Mouse (Mus musculus): ENCODE results near the gene Hoxc4. TPM values are rescaled to one million over a fixed set of nuclear protein-coding genes. Genes with fewer than 3 reads are reported as not detected.
A peak's percentile ranks its signal among the peaks of the same experiment; 100 is the strongest.

The Hoxc4 gene
- total RNA-seq, 1 experiment: 0.31 TPM

DNA sequence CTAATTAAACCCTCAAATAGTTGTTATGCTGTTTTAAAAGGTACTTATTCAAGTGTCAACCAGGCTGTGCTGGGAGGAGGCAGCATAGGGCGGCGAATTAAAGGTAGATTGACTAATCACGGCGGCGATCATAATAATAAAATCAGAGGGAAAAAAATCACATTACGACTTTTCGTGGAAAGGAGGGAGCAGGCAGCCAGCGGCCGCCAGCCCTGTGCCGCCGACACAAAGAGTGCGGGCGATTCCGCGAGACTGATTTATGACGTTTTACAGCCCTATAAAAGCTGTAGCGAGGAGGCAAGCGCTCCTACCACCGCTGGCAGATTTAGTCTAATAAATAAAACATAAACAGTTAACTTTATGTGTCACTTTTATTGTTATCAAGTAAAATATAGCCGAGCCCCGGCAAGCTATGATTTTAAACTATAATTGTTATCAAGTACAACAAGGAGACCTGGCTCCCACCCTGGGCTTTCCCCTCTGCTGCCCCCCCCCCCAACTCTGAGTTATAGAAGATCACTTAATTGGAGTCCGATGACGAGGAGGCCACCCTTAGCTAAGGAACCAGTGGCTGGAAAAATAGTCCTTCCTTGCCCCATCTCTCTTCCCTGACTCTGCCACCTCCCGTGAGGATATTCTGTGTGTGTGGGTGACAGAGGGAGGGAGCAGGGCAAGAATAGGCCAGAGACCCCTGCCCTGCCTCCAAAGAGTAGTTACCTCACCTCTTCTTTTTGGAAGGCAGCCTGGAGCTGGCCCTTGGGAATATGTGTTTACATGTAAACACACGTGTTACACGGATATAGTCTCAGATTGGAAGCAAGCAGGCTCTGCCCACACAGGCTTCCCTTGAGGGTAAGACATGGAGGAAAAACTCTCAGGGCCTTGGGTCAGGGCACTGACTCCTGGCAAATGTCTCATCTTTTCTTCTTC, 14.2 kb downstream of the Hoxc4 start:
- no peak overlapping the region for H3K4me3 ChIP-seq (ENCODE audit: insufficient read depth in 1 of 2, low read depth in 1 of 2, low read length in 2 of 2, poor library complexity in 1 of 2, severe bottlenecking in 1 of 2)
- H3K27ac ChIP-seq (ENCODE audit: insufficient read depth, low read depth, low read length, poor library complexity, severe bottlenecking): no peak overlapping the region
- H3K36me3 ChIP-seq (ENCODE audit: control insufficient read depth, insufficient read depth, low read length, poor library complexity, severe bottlenecking): no peaks in the 10 kb centered on the region
- no peaks in the 10 kb centered on the region for H3K9me3 ChIP-seq (ENCODE audit: control insufficient read depth, insufficient read depth, low read depth, low read length)
- TF ChIP-seq ZNF384 (IDR thresholded peaks at IDR 0.05; ENCODE audit: low read depth, low read length) (no peak), CHD2 (IDR thresholded peaks at IDR 0.05; ENCODE audit: low read depth, low read length) (no peak), HCFC1 (IDR thresholded peaks at IDR 0.05; ENCODE audit: borderline replicate concordance, insufficient read depth, low read length) (no peak), MAFK (IDR thresholded peaks at IDR 0.05; ENCODE audit: insufficient read depth, low read depth, low read length) (no peak), ZC3H11A (IDR thresholded peaks at IDR 0.05; ENCODE audit: borderline replicate concordance, low read depth, low read length) (no peak)
- in situ Hi-C loops (cut with MboI; ENCODE audit: low sequenced_read_pairs in 2 of 2, unreplicated experiment in 2 of 2): no loop called here
- DNase-seq (ENCODE audit: low read depth, low spot score): no peak
- H3K9ac ChIP-seq (ENCODE audit: insufficient read depth, low read depth, low read length, poor library complexity, severe bottlenecking): no peak overlapping the region
- 0 out of 4 replicates have a peak, but pooled peaks cover 0 to 2% of the 10 kb centered on the region in 2 experiments for H3K4me1 ChIP-seq (ENCODE audit: control insufficient read depth in 2 of 2, insufficient read depth in 2 of 2, low read length in 2 of 2, poor library complexity in 1 of 2)

- Histone ChIP-seq H3K4me3 (ENCODE audit: insufficient read depth in 1 of 2, low read depth in 1 of 2, low read length in 2 of 2, poor library complexity in 1 of 2, severe bottlenecking in 1 of 2) (peak overlapping the region; percentile 45 to 57), H3K4me1 (ENCODE audit: control insufficient read depth in 2 of 2, insufficient read depth in 2 of 2, low read length in 2 of 2, poor library complexity in 1 of 2) (0 out of 4 replicates have a peak, but pooled peaks cover 0 to 2% of the 10 kb centered on the region in 2 experiments), H3K9ac (ENCODE audit: insufficient read depth, low read depth, low read length, poor library complexity, severe bottlenecking) (peak overlapping the region; percentile 9; the same call in 1 of the 2 replicates), H3K27ac (ENCODE audit: insufficient read depth, low read depth, low read length, poor library complexity, severe bottlenecking) (no peak overlapping the region), H3K36me3 (ENCODE audit: control insufficient read depth, insufficient read depth, low read length, poor library complexity, severe bottlenecking) (no peaks in the 10 kb centered on the region), H3K9me3 (ENCODE audit: control insufficient read depth, insufficient read depth, low read depth, low read length) (no peaks in the 10 kb centered on the region)
- in situ Hi-C loops (cut with MboI; ENCODE audit: low sequenced_read_pairs in 2 of 2, unreplicated experiment in 2 of 2): no loop called here
- no peak for DNase-seq (ENCODE audit: low read depth, low spot score)
- TF ChIP-seq CHD2 (IDR thresholded peaks at IDR 0.05; ENCODE audit: low read depth, low read length) (no peak), MAFK (IDR thresholded peaks at IDR 0.05; ENCODE audit: insufficient read depth, low read depth, low read length) (no peak), ZC3H11A (IDR thresholded peaks at IDR 0.05; ENCODE audit: borderline replicate concordance, low read depth, low read length) (no peak), ZNF384 (IDR thresholded peaks at IDR 0.05; ENCODE audit: low read depth, low read length) (no peak), HCFC1 (IDR thresholded peaks at IDR 0.05; ENCODE audit: borderline replicate concordance, insufficient read depth, low read length) (no peak)
Measured at GRCm38 (mm10) chr15:103034043-103034806, 15.5 kb downstream of the Hoxc4 start.

GRCm38 (mm10) chr15:103034807-103035547, 16.2 kb downstream of the Hoxc4 start:
- Histone ChIP-seq H3K9me3 (ENCODE audit: control insufficient read depth, insufficient read depth, low read depth, low read length) (no peaks in the 10 kb centered on the region), H3K36me3 (ENCODE audit: control insufficient read depth, insufficient read depth, low read length, poor library complexity, severe bottlenecking) (no peaks in the 10 kb centered on the region), H3K4me1 (ENCODE audit: control insufficient read depth in 2 of 2, insufficient read depth in 2 of 2, low read length in 2 of 2, poor library complexity in 1 of 2) (0 out of 4 replicates have a peak, but pooled peaks cover 0 to 2% of the 10 kb centered on the region in 2 experiments), H3K4me3 (ENCODE audit: insufficient read depth in 1 of 2, low read depth in 1 of 2, low read length in 2 of 2, poor library complexity in 1 of 2, severe bottlenecking in 1 of 2) (peak overlapping the region; percentile 45 to 57), H3K27ac (ENCODE audit: insufficient read depth, low read depth, low read length, poor library complexity, severe bottlenecking) (no peak overlapping the region), H3K9ac (ENCODE audit: insufficient read depth, low read depth, low read length, poor library complexity, severe bottlenecking) (peak overlapping the region; percentile 9; the same call in 1 of the 2 replicates)
- DNase-seq (ENCODE audit: low read depth, low spot score): no peak
- in situ Hi-C loops (cut with MboI; ENCODE audit: low sequenced_read_pairs in 2 of 2, unreplicated experiment in 2 of 2): no loop called here
- TF ChIP-seq ZC3H11A (IDR thresholded peaks at IDR 0.05; ENCODE audit: borderline replicate concordance, low read depth, low read length): no peak
- no peak for TF ChIP-seq CHD2 (IDR thresholded peaks at IDR 0.05; ENCODE audit: low read depth, low read length)

DNA sequence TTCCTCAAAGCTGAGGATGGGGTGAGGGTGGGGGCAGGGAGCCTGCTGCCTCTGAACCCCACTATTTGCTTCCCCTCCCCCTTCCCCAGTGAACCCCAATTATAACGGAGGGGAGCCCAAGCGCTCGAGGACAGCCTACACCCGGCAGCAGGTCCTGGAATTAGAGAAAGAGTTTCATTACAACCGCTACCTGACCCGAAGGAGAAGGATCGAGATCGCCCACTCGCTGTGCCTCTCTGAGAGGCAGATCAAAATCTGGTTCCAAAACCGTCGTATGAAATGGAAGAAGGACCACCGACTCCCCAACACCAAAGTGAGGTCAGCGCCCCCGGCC, 16.8 kb downstream of the Hoxc4 start:
- no peak for DNase-seq (ENCODE audit: low read depth, low spot score)
- Histone ChIP-seq H3K4me1 (ENCODE audit: control insufficient read depth in 2 of 2, insufficient read depth in 2 of 2, low read length in 2 of 2, poor library complexity in 1 of 2) (0 out of 4 replicates have a peak, but pooled peaks cover 0 to 2% of the 10 kb centered on the region in 2 experiments), H3K36me3 (ENCODE audit: control insufficient read depth, insufficient read depth, low read length, poor library complexity, severe bottlenecking) (no peaks in the 10 kb centered on the region), H3K27ac (ENCODE audit: insufficient read depth, low read depth, low read length, poor library complexity, severe bottlenecking) (no peak overlapping the region), H3K9me3 (ENCODE audit: control insufficient read depth, insufficient read depth, low read depth, low read length) (no peaks in the 10 kb centered on the region), H3K9ac (ENCODE audit: insufficient read depth, low read depth, low read length, poor library complexity, severe bottlenecking) (no peak overlapping the region), H3K4me3 (ENCODE audit: insufficient read depth in 1 of 2, low read depth in 1 of 2, low read length in 2 of 2, poor library complexity in 1 of 2, severe bottlenecking in 1 of 2) (no peak overlapping the region)
- TF ChIP-seq ZC3H11A (IDR thresholded peaks at IDR 0.05; ENCODE audit: borderline replicate concordance, low read depth, low read length) (no peak), MAFK (IDR thresholded peaks at IDR 0.05; ENCODE audit: insufficient read depth, low read depth, low read length) (no peak), CHD2 (IDR thresholded peaks at IDR 0.05; ENCODE audit: low read depth, low read length) (no peak), HCFC1 (IDR thresholded peaks at IDR 0.05; ENCODE audit: borderline replicate concordance, insufficient read depth, low read length) (no peak), ZNF384 (IDR thresholded peaks at IDR 0.05; ENCODE audit: low read depth, low read length) (no peak)
- in situ Hi-C loops (cut with MboI; ENCODE audit: low sequenced_read_pairs in 2 of 2, unreplicated experiment in 2 of 2): no loop called here
